Mouse (Mus musculus): Measurements from ENCODE around the gene Polr2j.

The Polr2j gene

GRCm38 (mm10) chr5:136167296-136167695 lies 50.9 kb downstream of the Polr2j start:
- no peak for DNase-seq (ENCODE audit: low spot score)

- DNase-seq (ENCODE audit: low spot score) = no peak
Observed at GRCm38 (mm10) chr5:136168071-136168470, 51.6 kb downstream of the Polr2j start.

- DNase-seq (ENCODE audit: low spot score) = peak; percentile 54
Observed at GRCm38 (mm10) chr5:136169626-136170511, 53.4 kb downstream of the Polr2j start.

- peak; percentile 87 for DNase-seq (ENCODE audit: low spot score)
Observed at GRCm38 (mm10) chr5:136170512-136171362, 54.3 kb downstream of the Polr2j start, which contains the start of gene Orai2. Gene Orai2, minus strand, starts transcription at chr5:136170713.

- DNase-seq (ENCODE audit: low spot score) = peak; percentile 20
Observed at GRCm38 (mm10) chr5:136171363-136172341, 55.2 kb downstream of the Polr2j start.

Measured in retina, embryonic 14.5 days (tissue).